Mouse (Mus musculus) MEL (cell line): ENCODE measurements around the gene AW549877. TPM values are rescaled to one million over a fixed set of nuclear protein-coding genes. Genes with fewer than 3 reads are reported as not detected.
A peak's percentile ranks its signal among the peaks of the same experiment; 100 is the strongest.

Source experiments
- DNase-seq: peaks from one replicate; pipeline ENCODE4 v3.0.0; 2011; ENCODE audit warnings: low read depth, low spot score
- H3K27ac ChIP-seq: 2 replicates; pipeline ENCODE4 v1.5.1; 2012; ENCODE audit warnings: low read depth, mild to moderate bottlenecking, control low read depth, low read length, moderate library complexity; ENCODE audit not compliant: control insufficient read depth
- H3K27me3 ChIP-seq, 2 experiments: fragments of 150-350 bp in 1 of 2; sonication (generic) in 1 of 2; 2 replicates each; pipeline ENCODE4 v1.6.1; 2012; ENCODE audit warnings: low read length in 2 of 2, mild to moderate bottlenecking in 2 of 2, improper control_type of control experiment in 1 of 2, moderate library complexity in 1 of 2; ENCODE audit not compliant: insufficient read depth in 2 of 2, control insufficient read depth in 1 of 2
- H3K36me3 ChIP-seq, 2 experiments: 2 replicates each; pipeline ENCODE4 v1.6.1; 2012 to 2014; ENCODE audit warnings: low read length in 2 of 2, improper control_type of control experiment in 1 of 2, inconsistent platforms in 1 of 2, mild to moderate bottlenecking in 1 of 2; ENCODE audit not compliant: insufficient read depth in 2 of 2, control insufficient read depth in 1 of 2
- H3K4me1 ChIP-seq, 2 experiments: fragments of 150-350 bp in 1 of 2; sonication (generic) in 1 of 2; 2 replicates each; pipeline ENCODE4 v1.6.1; 2012; ENCODE audit warnings: low read length in 2 of 2, improper control_type of control experiment in 1 of 2, mild to moderate bottlenecking in 1 of 2; ENCODE audit not compliant: insufficient read depth in 2 of 2, control insufficient read depth in 1 of 2
- H3K4me3 ChIP-seq, 2 experiments: fragments of 150-350 bp in 1 of 2; sonication (generic) in 1 of 2; 2 replicates each; pipeline ENCODE4 v1.5.1; 2012; ENCODE audit warnings: low read depth in 2 of 2, low read length in 2 of 2, mild to moderate bottlenecking in 2 of 2, moderate library complexity in 2 of 2, control low read depth in 1 of 2, improper control_type of control experiment in 1 of 2; ENCODE audit not compliant: control insufficient read depth in 1 of 2, insufficient read depth in 1 of 2
- H3K79me2 ChIP-seq: 2 replicates; pipeline ENCODE4 v1.6.1; 2012; ENCODE audit warnings: mild to moderate bottlenecking, low read length, moderate library complexity; ENCODE audit not compliant: control insufficient read depth, poor library complexity, insufficient read depth
- H3K9ac ChIP-seq: 2 replicates; pipeline ENCODE4 v1.6.1; 2012; ENCODE audit warnings: low read depth, mild to moderate bottlenecking, control low read depth, low read length, moderate library complexity; ENCODE audit not compliant: control insufficient read depth, poor library complexity, severe bottlenecking
- H3K9me3 ChIP-seq: fragments of 150-350 bp; sonication (generic); replicated peaks from 2 replicates; pipeline ENCODE4 v1.6.1; 2012; ENCODE audit warnings: mild to moderate bottlenecking, low read length, improper control_type of control experiment, moderate library complexity; ENCODE audit not compliant: insufficient read depth
- BHLHE40 ChIP-seq: IDR thresholded peaks from 2 replicates; pipeline ENCODE4 v1.6.1; 2012; ENCODE audit warnings: low read depth, mild to moderate bottlenecking, inconsistent platforms, low read length, improper control_type of control experiment, borderline replicate concordance
- CHD1 ChIP-seq: IDR thresholded peaks from 2 replicates; pipeline ENCODE4 v1.6.1; 2012; ENCODE audit warnings: low read depth, mild to moderate bottlenecking, inconsistent platforms, low read length, improper control_type of control experiment
- CHD2 ChIP-seq: IDR thresholded peaks from 2 replicates; pipeline ENCODE4 v1.6.1; 2011; ENCODE audit warnings: low read length, improper control_type of control experiment
- ELF1 ChIP-seq: IDR thresholded peaks from 2 replicates; pipeline ENCODE4 v1.6.1; 2014; ENCODE audit warnings: low read depth, mild to moderate bottlenecking, inconsistent platforms, low read length, improper control_type of control experiment, moderate library complexity
- HCFC1 ChIP-seq: IDR thresholded peaks from 2 replicates; pipeline ENCODE4 v1.6.1; 2012; ENCODE audit warnings: low read depth, mild to moderate bottlenecking, inconsistent platforms, low read length, improper control_type of control experiment, moderate library complexity
- MAX ChIP-seq: IDR thresholded peaks from 2 replicates; pipeline ENCODE4 v1.6.1; 2011; ENCODE audit warnings: low read length, improper control_type of control experiment
- MEF2A ChIP-seq: IDR thresholded peaks from 2 replicates; pipeline ENCODE4 v1.6.1; 2014; ENCODE audit warnings: low read depth, mild to moderate bottlenecking, inconsistent platforms, low read length, improper control_type of control experiment; ENCODE audit not compliant: poor library complexity, insufficient replicate concordance, severe bottlenecking; ENCODE audit errors: extremely low read depth
- MYB ChIP-seq: IDR thresholded peaks from 2 replicates; pipeline ENCODE4 v1.6.1; 2011; ENCODE audit warnings: mild to moderate bottlenecking, low read depth, low read length, improper control_type of control experiment
- NELFE ChIP-seq: IDR thresholded peaks from 2 replicates; pipeline ENCODE4 v1.6.1; 2011; ENCODE audit warnings: low read depth, low read length, improper control_type of control experiment
- POLR2A ChIP-seq, 2 experiments: IDR thresholded peaks; 2 replicates each; pipeline ENCODE4 v1.6.1; 2011 to 2012; ENCODE audit warnings: low read length in 2 of 2, mild to moderate bottlenecking in 2 of 2, control low read depth in 1 of 2, improper control_type of control experiment in 1 of 2, low read depth in 1 of 2, moderate library complexity in 1 of 2; ENCODE audit not compliant: control insufficient read depth in 1 of 2, insufficient read depth in 1 of 2, poor library complexity in 1 of 2
- POLR2AphosphoS2 ChIP-seq: IDR thresholded peaks from 2 replicates; pipeline ENCODE4 v1.6.1; 2011; ENCODE audit warnings: low read length, improper control_type of control experiment
- POLR2AphosphoS5 ChIP-seq: IDR thresholded peaks from 2 replicates; pipeline ENCODE4 v1.6.1; 2012; ENCODE audit warnings: low read depth, borderline replicate concordance, mild to moderate bottlenecking, inconsistent platforms, low read length, moderate library complexity, mixed read lengths
- RAD21 ChIP-seq: IDR thresholded peaks from 2 replicates; pipeline ENCODE4 v1.6.1; 2011; ENCODE audit warnings: mild to moderate bottlenecking, low read depth, low read length, improper control_type of control experiment
- RCOR1 ChIP-seq: IDR thresholded peaks from 2 replicates; pipeline ENCODE4 v1.6.1; 2012; ENCODE audit warnings: low read depth, mild to moderate bottlenecking, inconsistent platforms, low read length, improper control_type of control experiment
- SIN3A ChIP-seq: IDR thresholded peaks from 2 replicates; pipeline ENCODE4 v1.6.1; 2012; ENCODE audit warnings: low read length, improper control_type of control experiment, inconsistent platforms
- SMC3 ChIP-seq: IDR thresholded peaks from 2 replicates; pipeline ENCODE4 v1.6.1; 2011; ENCODE audit warnings: low read depth, low read length, improper control_type of control experiment
- TAL1 ChIP-seq: IDR thresholded peaks from 2 replicates; pipeline ENCODE4 v1.6.1; 2012; ENCODE audit warnings: mild to moderate bottlenecking, inconsistent platforms, low read length, moderate library complexity, mixed read lengths
- TCF12 ChIP-seq: IDR thresholded peaks from 2 replicates; pipeline ENCODE4 v1.6.1; 2014; ENCODE audit warnings: low read depth, mild to moderate bottlenecking, inconsistent platforms, low read length, improper control_type of control experiment, moderate library complexity
- UBTF ChIP-seq: IDR thresholded peaks from 2 replicates; pipeline ENCODE4 v1.6.1; 2012; ENCODE audit warnings: low read depth, mild to moderate bottlenecking, inconsistent platforms, low read length, improper control_type of control experiment, moderate library complexity, borderline replicate concordance; ENCODE audit not compliant: insufficient read depth
- USF2 ChIP-seq, 2 experiments: IDR thresholded peaks; 2 replicates each; pipeline ENCODE4 v1.6.1; 2011 to 2012; ENCODE audit warnings: improper control_type of control experiment in 2 of 2, low read length in 2 of 2, borderline replicate concordance in 1 of 2, inconsistent platforms in 1 of 2, low read depth in 1 of 2, mild to moderate bottlenecking in 1 of 2; ENCODE audit not compliant: insufficient read depth in 1 of 2
- ZC3H11A ChIP-seq: IDR thresholded peaks from 2 replicates; pipeline ENCODE4 v1.6.1; 2012; ENCODE audit warnings: low read depth, mild to moderate bottlenecking, inconsistent platforms, low read length, improper control_type of control experiment
- ZNF384 ChIP-seq: IDR thresholded peaks from 2 replicates; pipeline ENCODE4 v1.6.1; 2012; ENCODE audit warnings: low read depth, mild to moderate bottlenecking, inconsistent platforms, low read length, improper control_type of control experiment
- polyA plus RNA-seq, 2 experiments: library from polyadenylated mRNA; stranded (reverse) in 1 of 2; unstranded in 1 of 2; fragments of >175 nt in 1 of 2; fragments of >200 nt in 1 of 2; gene quantifications; 2 replicates each; pipeline versions ENCODE4 v1.2.1 to v1.2.4; 2012; ENCODE audit warnings: low replicate concordance in 2 of 2, low read depth in 1 of 2; ENCODE audit not compliant: insufficient read length in 2 of 2, insufficient read depth in 1 of 2, missing spikeins in 1 of 2
- total RNA-seq: library from RNA; depleted of rRNA; stranded (reverse); fragments of 300-350 nt; gene quantifications from 2 replicates; pipeline ENCODE4 v1.2.3, GENCODE M21; 2012

The AW549877 gene
- total and polyA plus RNA-seq, 3 experiments = 5.0 to 13.5 TPM; not detected in 1

DNA sequence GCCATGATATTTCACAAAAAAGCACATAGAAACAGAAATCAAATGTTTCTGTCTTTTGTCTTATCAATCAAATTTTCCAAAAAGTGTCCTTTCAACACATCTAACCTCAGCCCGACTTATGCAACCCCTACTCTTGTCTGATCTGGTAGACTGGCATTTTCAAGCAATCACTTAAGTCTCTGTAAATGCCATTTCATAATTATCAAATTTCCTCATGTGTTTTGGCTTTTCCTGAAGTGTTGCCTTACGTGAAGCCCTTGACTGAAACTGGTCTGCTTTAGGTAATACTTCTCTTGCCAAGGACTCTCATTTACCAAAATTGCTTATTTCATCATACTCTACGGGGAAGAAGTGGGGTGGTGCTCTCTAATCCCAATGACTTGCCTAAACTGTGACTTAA, 22.2 kb downstream of the AW549877 start:
- Histone ChIP-seq H3K9ac (no peak overlapping the region), H3K79me2 (no peaks in the 10 kb centered on the region), H3K4me3 (no peak overlapping the region), H3K36me3 (no peaks in the 10 kb centered on the region; a peak in 1 of 4 replicates)
- no peak for TF ChIP-seq CHD2
- no peak for TF ChIP-seq HCFC1
- no peak for TF ChIP-seq RAD21
- TF ChIP-seq MAX = no peak
- TF ChIP-seq TAL1 = no peak
- no peak for TF ChIP-seq POLR2AphosphoS5
- TF ChIP-seq SMC3 = no peak
- no peak for TF ChIP-seq POLR2AphosphoS2
- no peak for TF ChIP-seq SIN3A
- TF ChIP-seq TCF12 = no peak
- no peak for TF ChIP-seq USF2 (IDR thresholded peaks at IDR 0.05; ENCODE audit: borderline replicate concordance in 1 of 2, insufficient read depth in 1 of 2, low read depth in 1 of 2, low read length in 2 of 2)
- no peak for TF ChIP-seq UBTF
- TF ChIP-seq, all 39 proteins: peak for 0
- Histone ChIP-seq H3K27me3 (no peaks in the 10 kb centered on the region), H3K4me1 (no peaks in the 10 kb centered on the region), H3K9me3 (no peaks in the 10 kb centered on the region), H3K27ac (no peak overlapping the region)
- no peak for DNase-seq

DNA sequence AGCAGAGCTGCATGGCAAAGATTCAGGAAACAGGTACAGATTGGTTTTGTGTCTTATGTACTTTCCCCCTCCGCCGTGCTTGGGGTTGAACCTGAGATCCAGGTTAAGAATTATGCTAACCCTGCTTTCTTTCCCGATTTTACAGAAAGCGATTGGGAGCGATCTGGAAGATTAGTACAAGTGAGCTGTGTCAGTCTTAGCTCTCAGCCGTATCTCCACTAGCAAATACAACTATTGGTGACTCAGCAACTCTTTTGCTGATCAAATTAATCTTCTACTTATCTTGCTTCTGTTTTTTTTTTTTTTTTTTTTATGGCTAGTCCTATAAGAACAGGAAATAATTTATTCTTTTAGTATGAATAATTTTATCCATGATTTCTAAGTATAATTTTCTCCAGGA, 25.4 kb downstream of the AW549877 start:
- no peak for TF ChIP-seq POLR2A (IDR thresholded peaks at IDR 0.05; ENCODE audit: control insufficient read depth in 1 of 2, insufficient read depth in 1 of 2, low read depth in 1 of 2, low read length in 2 of 2, poor library complexity in 1 of 2)
- TF ChIP-seq ZNF384 = 0 out of 2 replicates have a peak, but pooled peaks have one; percentile 8
- no peak overlapping the region for H3K27ac ChIP-seq
- H3K4me3 ChIP-seq = no peak overlapping the region
- H3K4me1 ChIP-seq = no peaks in the 10 kb centered on the region
- H3K36me3 ChIP-seq = no peaks in the 10 kb centered on the region; a peak in 1 of 4 replicates
- no peaks in the 10 kb centered on the region for H3K79me2 ChIP-seq
- no peak overlapping the region for H3K9ac ChIP-seq
- no peaks in the 10 kb centered on the region for H3K9me3 ChIP-seq
- H3K27me3 ChIP-seq = no peaks in the 10 kb centered on the region
- no peak for DNase-seq

DNA sequence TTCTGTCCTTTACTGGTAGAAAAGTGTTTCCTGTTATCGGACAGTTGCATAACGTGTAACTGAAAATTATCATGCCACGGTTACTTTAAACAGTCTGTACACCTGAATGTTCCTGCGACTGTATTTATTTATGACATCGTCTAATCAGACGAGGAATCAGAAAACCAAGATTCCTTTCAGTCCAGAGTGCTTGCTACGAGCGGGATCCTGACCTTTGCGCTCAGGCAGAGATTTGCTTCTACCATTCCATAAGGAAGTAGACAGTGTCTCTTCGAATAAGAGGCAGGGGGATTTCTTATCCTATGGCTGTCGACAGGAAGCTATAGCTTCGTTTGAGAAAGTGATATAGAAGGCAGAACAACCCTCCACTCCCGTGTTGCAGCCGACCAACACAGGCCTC, 25.8 kb downstream of the AW549877 start:
- no peaks in the 10 kb centered on the region; a peak in 1 of 4 replicates for H3K36me3 ChIP-seq
- no peaks in the 10 kb centered on the region for H3K79me2 ChIP-seq
- TF ChIP-seq USF2 (IDR thresholded peaks at IDR 0.05; ENCODE audit: borderline replicate concordance in 1 of 2, insufficient read depth in 1 of 2, low read depth in 1 of 2, low read length in 2 of 2) (no peak), CHD1 (no peak), RCOR1 (no peak), NELFE (no peak), HCFC1 (no peak), ELF1 (no peak), ZC3H11A (no peak), MYB (no peak), MEF2A (no peak), BHLHE40 (no peak)
- no peak overlapping the region for H3K9ac ChIP-seq
- H3K27ac ChIP-seq = no peak overlapping the region
- DNase-seq = no peak
- no peaks in the 10 kb centered on the region for H3K4me1 ChIP-seq
- no peaks in the 10 kb centered on the region for H3K27me3 ChIP-seq
- H3K4me3 ChIP-seq = no peak overlapping the region
- no peaks in the 10 kb centered on the region for H3K9me3 ChIP-seq
